Mouse (Mus musculus) E14TG2a.4 (cell line): ENCODE measurements at regions not wholly inside any gene's neighbourhood (a gene's known extent, or its start where the extent isn't known, plus 50 kb on each side); places are given as distances from the start of the nearest gene placed in this dataset.

ENCODE experiments used
- CTCF ChIP-seq: conservative IDR thresholded peaks from 2 replicates; pipeline ENCODE4 v1.5.1; 2014; ENCODE audit warnings: low read length
- POU5F1 ChIP-seq: IDR thresholded peaks from 2 replicates; pipeline ENCODE4 v1.6.1; 2014; ENCODE audit warnings: low read length, borderline replicate concordance

DNA sequence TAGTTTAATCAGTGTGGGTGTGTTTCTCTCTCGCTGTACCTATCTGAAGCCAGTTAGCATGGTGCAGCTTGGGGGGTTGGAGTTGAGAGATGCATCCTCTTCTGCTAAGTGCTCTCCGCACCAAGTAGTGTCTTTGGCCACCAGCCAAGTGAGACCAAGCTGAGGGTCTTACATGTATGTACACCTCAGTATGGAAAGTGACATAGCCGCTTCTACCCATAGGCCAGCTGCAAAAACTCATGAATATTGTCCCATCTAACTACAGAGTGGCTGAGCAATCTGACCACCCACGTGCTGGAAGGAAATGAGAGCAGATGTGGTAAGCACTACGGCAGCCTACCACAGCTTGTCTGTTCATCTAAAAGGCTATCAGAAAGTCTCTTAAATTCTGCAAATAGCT, 247.0 kb upstream of the G2e3 start:
- TF ChIP-seq CTCF = no peak
- no peak for TF ChIP-seq POU5F1
